Mouse (Mus musculus) thymus, postnatal 36 days (tissue): ENCODE measurements around the gene Ring1.
"Not testable (repeated sequence)": the region's sequence is repeated elsewhere in the genome, so short reads cannot be mapped to it uniquely, and the experiment has no call there.

Experiments used
- DNase-seq, 2 experiments: peaks; one replicate each; pipeline ENCODE4 v3.0.0; 2022; ENCODE audit warnings: mixed read lengths in 2 of 2

Ring1 gene

DNA sequence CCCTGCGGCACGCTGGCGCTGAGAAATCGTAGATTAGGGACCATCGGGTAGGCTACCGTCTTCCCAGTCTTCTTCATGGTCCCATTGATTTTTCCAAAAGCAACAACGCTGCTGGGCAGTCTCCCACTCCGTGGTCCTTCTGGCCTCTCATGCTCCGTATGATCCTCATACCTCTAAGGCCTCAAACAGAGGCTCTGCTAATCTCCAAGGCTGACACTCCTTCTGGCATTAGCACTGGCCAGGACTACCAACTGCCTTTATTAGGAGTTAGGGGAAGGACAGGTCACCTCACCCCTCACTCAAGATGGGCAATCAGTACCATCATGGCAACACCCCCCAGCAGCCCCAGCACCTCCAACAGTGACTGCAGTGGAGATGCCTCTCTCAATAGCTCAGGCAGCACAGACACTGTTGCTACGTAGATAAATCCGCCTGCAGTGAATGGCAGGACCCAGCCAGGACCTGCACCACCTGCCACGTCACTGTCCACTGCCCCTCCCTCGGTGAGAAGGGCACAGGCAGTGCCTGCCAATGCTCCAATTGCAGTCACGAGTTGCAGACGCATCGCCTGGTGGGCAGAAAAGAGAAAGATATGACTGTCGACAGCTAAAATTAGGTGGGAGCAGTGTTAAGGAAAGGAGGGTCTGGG, 4.1 kb upstream of the Ring1 start:
- no peak for DNase-seq

DNA sequence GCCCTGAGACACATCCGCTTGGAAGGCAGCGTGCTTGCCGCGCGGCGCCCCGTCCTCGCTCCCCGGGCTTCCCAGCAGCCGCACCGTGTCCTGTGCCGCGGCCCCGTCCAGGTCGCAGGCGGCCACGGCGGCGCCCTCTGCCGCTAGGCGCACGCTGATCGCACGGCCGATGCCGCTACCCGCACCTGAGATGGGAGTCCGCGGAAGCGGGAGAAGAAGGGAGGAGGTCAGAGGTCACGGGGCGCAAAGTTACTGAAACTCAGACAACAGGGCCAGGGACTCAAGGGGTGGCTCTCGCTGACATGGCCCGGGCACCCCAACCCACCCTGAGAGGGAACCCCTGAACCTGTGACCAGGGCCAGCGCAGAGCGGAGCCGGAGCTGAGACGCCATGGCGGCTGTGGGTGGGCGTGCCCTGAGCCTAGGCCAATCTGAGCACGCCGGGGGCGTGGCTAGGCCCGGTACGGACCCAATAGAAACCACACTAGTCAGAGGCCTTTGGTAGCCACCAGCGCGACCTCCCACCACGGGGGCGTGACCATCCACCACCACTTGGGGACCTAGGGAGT, 3.3 kb upstream of the Ring1 start, which contains the start of gene H2-Ke6:
TSS of gene H2-Ke6 (minus strand) at position 405 of the 568 bp plus-strand sequence.
- DNase-seq: peak; percentile 91 to 95

DNA sequence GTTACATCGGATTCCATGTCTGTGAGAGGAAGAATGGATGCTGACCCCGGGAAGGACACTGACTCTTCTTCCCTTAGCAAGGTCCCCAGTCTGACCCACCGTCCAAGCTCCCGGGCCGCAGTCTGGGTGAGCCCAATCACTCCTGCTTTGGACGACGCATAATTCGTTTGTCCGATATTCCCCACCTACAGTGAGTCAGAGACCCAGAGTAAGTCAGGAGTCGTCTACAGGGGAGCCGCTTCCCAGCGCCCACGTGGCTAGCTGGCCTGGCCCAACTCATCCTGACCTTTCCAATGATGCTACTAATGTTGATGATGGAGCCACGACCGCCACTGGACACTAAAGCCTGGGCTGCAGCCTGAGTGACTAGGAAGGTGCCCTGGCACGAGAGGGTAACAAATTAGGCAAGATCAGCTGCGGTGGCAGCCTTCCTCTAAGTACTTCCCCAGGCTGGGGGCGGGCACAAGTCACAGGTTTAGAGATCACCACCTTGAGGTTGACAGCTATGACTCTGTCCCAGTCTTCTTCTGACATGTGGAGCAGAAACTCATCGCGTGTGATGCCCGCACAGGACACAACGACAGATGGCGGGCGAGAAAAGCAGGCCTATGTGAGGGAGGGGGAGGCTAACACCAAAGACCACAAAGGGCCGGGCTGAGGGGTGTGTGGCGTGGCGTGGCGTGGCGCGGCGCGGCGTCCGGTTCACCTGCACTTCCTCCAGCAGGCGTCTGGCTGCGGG, 2.6 kb upstream of the Ring1 start:
- peak; percentile 53 to 69 for DNase-seq

DNA sequence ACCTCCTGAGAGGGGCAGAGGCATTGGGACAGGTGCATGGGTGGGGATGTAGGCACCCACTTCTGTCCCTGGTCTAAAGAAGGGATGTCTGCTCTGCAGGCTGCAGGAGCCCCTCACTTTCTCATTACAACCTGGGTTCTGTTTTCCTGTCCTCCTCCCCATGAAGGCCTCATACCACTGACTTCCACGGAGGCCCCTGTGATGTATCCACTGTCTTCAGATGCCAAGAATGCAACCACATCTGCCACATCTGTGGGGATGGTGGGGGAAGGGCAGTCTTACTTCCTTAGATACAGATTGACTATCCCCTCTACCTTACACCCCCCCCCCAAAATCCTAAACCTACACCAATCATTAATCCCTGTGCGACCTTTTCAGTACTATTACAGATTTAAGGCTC, 1.7 kb upstream of the Ring1 start:
- no peak for DNase-seq

DNA sequence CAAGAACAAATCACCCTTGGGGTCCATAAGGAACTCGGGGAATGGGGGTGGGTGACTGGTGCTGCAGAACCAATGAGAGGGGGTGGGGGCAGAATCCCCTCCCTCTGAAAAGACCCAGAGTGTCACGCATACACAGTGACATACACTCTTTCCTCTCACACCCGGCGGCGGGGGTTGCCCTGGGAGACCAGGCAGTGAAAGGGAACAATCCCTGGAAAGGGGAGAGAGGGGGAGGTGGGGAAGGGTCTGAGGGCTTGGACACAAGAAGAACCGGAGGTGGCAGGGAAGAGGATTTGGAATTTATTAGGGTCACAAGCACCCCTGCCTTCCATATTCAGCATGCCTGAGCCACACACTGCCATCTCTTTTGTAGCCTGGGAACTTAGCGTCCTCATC, 1.3 kb upstream of the Ring1 start:
- DNase-seq: peak in 1 of 2 experiments; percentile 39

DNA sequence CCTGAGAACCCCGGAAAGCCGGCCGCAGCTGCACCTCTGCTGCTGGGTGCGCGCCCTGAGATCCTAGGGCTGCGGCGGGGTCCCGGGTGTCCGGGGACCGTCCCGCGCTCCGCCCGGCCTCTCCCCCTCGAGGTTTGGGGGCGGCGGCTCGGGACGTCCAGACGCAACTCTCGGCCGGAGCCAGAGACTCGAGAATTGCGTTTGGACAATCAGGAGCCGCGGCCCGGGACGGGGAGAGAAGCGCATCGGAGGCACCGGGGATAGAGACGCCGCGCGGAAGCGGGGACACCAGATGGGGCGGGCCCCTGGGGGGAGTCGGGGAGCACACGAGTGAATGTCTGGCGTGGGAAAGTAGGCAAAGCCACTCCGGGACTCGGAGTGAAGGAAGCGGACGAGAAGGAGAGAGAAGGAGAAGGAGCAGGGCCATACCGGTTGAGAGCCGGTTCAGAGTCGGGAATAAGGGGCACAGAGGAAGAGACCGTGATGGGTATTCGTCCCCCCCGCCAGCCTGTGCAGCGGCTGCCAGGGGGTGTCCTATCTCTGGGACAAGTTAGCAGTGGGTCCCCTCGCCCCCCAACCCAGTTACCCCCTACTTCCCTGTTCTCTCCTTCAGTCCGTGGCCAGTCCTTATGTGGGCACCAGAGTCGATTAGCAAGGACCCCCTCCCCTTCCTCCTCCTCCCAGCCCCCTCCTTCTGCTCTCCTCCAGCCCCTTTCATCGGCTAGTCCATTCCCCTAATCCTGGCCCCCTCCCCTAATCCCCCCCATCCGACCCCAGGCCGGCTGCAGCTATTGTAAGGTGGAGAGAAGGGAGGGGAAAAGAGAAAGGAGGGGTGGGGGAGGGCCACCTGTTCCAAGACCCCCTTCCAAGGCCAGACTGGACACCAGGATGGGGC, 628 bp upstream of the Ring1 start:
- no peak for DNase-seq

DNA sequence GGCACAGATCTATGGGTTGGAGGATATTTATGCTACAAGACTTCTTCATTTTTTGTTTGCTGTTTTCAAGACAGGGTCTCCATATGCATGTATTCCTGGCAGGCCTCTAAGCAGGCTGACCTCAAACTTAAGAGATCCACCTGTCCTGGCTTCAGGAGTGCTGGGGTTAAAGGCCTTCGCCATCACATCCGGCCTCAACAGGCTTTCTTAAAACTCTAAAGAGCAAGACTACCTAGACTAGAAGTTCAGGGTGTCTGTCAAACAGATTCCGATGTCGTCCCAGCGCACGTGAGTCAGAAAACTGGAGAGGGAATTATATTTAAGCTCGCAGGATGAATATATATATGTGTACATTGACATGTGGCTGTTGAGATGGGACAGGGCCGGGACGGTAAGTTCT, 802 bp downstream of the Ring1 start:
- peak in 1 of 2 experiments; percentile 10 for DNase-seq

DNA sequence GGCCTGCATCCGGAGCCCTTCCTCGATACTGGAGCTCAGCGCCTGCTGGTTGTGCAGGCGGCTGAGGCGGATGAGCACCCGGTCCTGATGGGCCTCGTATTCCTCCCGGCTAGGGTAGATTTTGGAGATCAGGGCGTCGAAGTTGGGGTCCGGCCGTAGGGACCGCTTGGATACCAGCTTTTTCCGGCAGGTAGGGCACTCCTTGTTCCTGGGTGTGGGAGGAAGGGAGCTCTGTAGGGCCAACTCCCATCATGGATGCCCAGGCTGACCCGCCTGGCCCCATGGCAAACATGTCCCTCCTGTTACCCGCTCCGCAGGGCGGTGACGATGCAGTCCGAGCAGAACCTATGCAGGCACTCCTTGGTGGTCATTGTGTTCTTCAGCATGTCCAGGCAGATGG, 1.5 kb downstream of the Ring1 start:
- DNase-seq: peak in 1 of 2 experiments; percentile 29

DNA sequence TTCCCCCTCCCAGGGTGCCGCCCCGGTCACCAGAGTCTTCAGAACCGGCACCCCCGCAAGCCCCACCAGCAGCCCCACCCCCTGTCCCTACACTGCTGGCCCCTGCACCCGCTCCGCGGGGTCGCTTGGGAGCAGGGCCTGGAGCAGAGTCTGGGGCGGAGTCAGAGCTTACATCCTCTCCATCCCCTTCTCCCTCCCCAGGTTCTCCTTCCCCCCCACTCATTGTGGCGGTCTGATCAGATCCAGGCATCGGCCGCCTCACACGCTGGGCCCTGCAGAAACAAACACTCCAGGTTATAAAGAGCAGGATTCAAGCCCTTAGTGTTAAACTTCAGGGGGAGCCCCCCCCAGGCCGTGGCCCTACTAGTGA, 2.1 kb downstream of the Ring1 start:
- peak in 1 of 2 experiments; percentile 37 for DNase-seq

DNA sequence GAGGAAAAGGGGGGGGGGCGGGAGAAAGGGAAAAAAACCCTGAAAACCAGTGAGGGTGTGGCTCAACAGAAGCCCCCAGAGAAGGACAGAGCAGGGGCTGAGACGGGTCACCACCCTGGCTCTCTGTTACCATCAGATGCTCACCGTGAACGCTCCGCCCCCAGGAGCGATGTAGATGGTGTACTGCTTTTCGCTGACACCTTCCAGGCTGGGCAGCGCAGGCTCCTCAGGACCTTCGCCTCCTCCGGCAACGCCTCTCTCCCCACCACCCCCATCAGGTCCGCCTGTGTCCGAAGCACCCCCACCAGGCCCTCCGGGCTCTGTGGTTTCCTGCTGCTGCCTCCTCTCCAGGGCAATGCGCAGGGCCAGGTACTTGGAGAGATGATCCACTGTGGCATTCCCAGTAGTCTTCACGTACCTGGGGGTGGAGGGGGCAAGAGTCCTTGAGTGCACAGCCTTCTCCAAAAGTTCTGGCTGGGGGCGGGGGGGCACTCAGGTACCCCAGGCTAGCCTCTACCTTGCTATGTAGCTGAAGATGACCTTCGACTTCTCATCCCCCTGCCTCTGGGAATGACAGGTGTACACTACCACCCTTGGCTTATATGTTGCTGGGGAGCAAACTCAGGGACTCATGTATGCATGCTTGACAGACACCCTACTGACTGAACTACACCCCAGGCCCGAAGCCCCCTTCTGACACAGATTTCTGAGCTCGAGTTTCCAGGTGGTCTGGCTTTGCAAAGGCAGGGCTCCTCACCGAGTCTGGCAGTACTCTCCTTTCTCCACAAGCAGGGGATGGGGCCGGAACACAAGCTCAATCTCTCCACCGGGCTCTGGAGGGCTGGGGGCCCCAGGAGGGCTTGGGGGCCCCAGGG, 2.7 kb downstream of the Ring1 start:
- DNase-seq: peak in 1 of 2 experiments; percentile 20

DNA sequence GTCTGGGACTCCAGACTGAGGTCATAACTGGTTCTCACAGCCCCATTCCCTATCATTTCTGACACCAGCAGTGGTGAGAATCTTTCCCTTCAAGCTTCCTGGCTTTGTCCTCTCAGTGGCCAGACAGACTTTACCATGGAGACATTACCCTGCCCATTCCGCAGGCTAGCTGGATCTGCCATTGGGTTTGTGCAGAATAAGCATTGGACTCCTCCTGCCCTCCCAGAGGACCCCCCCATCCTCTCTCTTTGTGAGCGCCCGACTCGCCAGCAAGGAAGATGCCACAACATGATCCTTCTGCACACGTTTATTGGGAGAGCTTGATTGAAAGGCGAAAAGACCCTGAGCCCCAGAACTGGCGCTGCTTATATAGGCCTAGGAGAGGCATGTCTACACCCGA, 11.0 kb downstream of the Ring1 start:
- no peak for DNase-seq

DNA sequence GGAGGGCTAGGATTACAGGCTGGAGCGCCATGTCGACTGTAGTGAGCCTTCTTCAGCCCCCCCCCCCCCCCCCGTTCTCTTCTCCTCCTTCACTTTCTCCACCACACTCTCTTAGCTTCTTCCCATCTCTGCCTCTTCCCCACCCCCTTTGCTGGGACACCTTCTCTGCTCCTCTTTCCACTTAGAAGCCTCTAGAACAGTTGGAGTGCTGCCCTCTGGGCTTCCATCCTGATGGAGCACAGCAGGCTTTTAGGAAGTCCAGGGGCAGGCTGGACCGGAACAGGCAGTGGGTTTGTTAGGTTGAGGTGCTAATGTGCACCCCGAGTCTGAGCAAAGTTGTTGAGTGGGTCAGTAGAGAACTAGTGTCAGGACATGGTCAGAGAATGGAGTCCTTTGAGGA, 14.3 kb downstream of the Ring1 start:
- no peak for DNase-seq

DNA sequence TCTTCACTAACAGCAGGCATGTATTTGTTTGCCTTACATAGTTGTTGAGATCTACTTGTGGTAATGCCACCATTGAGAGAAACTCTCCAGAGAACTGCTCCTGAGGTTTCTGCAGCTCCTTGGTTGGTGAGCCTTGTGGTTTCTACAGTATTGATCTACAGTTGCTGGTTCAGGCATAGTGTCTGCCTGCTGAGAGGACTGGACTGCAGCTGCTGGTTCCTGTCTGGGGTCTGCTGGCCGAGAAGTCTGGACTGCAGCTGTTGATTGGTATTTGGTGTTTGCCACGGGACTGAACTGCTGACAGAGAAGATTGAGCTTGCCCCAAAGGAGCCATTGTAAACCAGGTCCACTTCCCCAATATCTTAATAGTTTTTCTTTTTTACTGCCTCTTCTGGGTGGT, 17.9 kb downstream of the Ring1 start:
- no peak for DNase-seq

DNA sequence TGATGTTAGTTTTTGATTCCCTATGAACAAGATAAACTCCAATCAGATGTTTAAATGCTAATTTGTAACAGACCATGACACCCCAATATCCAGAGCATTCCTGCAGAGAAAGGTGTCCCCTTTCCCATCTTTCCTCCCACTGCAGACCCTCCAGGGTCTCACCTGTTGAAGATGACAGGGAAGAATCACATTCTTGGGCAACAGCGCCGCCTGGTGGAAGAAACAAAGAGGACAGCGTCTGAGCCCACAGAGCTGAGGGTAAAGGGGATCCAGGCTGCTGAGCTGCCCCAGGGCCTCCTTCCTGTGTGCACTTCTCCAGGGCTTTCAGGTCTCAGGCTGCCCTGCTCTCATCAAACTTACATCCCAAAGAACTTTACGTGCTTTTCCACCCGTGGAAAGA, 21.1 kb downstream of the Ring1 start:
- DNase-seq: peak; percentile 64 to 71

DNA sequence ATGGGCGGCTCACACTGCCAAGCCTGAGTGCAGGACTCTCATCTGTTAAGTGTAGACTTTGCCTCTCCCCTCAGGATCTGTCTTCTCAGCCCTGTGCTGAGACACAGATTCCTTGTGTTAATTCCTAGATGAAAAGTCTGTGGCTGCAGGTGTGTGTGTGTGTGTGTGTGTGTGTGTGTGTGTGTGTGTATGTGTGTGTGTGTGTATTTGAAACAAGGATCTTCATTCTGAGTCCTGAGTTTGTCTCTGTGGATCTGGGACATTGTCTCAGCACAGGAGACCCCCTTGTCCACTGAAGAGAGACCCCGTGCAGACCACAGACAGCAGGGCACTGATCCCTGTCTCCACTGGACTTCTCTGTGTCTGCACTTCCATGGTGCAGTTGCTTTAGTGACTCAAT, 23.7 kb downstream of the Ring1 start:
- not testable (repeated sequence) for DNase-seq

DNA sequence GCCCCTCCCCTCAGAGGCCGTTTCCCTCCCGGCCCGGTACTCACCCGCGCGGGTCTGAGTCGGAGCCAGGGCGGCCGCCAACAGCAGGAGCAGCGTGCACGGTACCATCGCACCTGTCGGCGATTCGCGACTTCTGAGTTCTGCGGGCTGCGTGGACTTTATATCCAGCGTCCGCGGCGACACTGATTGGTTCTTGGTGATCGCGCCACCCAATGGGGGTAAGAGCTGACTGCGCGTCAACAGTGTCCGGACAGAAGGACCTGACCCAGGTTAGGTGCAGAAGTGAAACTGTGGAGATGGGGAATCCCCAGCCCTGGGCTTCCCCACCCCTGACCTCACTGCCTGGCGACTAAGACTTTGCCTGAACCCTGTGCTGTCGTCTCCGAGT, 24.3 kb downstream of the Ring1 start, which contains the start of gene H2-K1:
TSS of gene H2-K1 (minus strand) at position 198 of the 388 bp plus-strand sequence.
- peak; percentile 81 to 84 for DNase-seq

DNA sequence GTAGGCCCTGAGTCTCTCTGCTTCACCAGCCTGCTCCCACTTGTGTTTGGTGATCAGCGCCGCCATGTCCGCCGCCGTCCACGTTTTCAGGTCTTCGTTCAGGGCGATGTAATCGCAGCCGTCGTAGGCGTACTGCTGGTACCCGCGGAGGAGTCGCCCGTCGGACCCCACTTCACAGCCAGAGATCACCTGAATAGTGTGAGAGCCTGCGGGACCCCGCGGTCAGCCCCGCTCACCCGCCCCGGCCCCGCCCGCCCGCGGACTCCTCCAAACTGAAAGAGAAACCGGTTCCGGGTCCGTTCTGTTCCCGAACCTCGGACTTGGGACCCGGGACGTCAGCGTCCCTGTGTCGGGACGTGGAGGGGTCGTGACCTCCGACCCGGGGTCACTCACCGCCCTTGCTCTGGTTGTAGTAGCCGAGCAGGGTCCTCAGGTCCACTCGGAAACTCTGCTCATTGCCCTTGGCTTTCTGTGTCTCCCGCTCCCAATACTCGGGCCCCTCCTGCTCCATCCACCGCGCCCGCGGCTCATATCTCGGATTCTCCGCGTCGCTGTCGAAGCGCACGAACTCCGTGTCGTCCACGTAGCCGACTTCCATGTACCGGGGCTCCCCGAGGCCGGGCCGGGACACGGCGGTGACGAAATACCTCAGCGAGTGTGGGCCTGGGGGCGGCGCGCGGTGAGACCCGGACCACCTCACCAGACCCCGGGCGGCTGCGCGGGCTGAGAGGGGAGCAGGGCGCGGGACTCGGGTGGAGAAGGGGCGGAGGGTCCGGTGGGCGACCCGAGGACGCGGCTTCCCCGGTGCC, 24.9 kb downstream of the Ring1 start:
- DNase-seq: peak in 1 of 2 experiments; percentile 35

DNA sequence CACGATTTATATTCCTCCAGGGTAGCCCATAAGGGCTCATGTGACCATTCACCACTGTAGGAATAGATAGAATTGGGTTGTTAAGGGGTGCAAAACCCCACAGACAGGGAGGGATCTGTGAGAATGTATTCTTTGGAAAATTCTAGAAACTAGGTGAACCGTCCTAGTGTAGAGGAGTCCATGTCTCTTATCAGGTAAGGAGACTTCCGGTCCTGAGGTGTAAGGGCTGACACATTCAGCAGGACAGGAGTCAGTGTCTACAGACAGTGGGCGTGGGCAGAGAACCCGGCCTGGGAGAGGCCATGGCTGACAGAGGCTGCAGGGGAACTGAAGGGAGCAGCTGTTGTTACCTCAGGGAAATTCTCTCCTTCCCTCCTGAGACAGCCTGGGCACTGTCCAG, 25.8 kb downstream of the Ring1 start:
- not testable (repeated sequence) for DNase-seq

DNA sequence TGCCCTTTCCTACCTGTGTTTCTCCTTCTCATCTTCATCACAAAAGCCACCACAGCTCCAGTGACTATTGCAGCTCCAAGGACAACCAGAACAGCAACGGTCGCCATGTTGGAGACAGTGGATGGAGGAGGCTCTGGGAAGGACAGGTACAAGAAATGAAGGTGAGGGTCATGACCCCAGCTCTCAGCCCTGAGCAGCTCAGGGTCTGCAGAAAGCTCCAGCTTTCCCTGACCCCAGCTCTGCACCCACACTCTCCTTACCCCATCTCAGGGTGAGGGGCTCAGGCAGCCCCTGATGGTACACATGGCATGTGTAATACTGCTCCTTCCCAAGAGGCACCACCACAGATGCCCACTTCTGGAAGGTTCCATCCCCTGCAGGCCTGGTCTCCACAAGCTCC, 27.5 kb downstream of the Ring1 start:
- not testable (repeated sequence) for DNase-seq

DNA sequence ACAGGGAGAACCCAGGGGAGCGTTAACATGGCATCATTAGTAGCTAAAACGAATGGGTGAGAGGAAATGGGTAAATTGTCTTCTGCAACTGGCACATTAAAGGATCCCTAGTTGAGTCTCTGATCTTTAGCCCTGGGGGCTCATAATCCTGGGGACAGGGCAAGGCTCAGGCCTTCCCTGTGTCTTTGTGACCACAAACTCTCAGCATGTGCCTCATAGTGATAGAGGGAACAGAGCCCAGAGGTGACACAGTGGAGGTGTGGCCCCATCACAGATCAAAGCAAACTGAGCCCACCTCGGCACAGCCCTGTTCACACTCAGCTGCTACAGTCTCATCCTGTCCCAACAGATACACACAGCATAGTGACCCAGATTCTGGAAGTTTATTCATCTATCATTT, 28.8 kb downstream of the Ring1 start:
- DNase-seq: no peak

DNA sequence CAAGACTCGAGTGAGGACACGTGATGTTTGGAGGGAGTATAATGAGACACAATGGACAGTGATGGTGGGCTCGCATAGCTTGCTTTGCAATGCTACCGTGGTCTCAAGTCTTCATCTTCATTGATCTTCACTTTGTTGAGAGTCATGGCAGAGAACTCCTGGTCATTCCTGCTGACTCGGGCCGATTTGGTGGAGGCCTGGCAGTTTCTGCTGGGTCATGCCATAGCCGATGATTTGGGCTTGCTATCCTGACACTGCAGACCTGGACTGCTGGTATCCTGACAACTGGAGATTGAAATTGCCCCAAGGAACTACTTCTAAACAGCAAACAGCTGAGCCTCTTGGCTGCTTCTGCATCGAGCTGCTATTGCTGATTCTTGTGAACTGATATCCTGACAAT, 29.5 kb downstream of the Ring1 start:
- no peak for DNase-seq
